Mouse (Mus musculus) cerebellum, adult (tissue): Measurements from ENCODE around the gene Rps27a.

Experiments used
- ATAC-seq: cut with Nextera tagmentation; 2 replicates; pipeline ENCODE4 v1.9.2; 2017; ENCODE audit warnings: mild to moderate bottlenecking, moderate library complexity, mixed read lengths; ENCODE audit not compliant: insufficient number of reproducible peaks, low FRiP score, low TSS enrichment

Gene Rps27a

GRCm38 (mm10) chr11:29514325-29514681, 33.6 kb downstream of the Rps27a start:
- no peak for ATAC-seq

GRCm38 (mm10) chr11:29512818-29513535, 34.9 kb downstream of the Rps27a start:
- ATAC-seq, result no peak

GRCm38 (mm10) chr11:29509421-29509820, 38.5 kb downstream of the Rps27a start:
- no peak for ATAC-seq

- ATAC-seq, result no peak
These were observed 42.8 kb downstream of the Rps27a start for GRCm38 (mm10) chr11:29504899-29505625.

GRCm38 (mm10) chr11:29503948-29504893, 43.7 kb downstream of the Rps27a start:
- ATAC-seq, result no peak

- no peak for ATAC-seq
These were observed 50.9 kb downstream of the Rps27a start for GRCm38 (mm10) chr11:29496962-29497361.
